Mouse (Mus musculus): ENCODE data around the gene Fnbp1.
A peak's percentile ranks its signal among the peaks of the same experiment; 100 is the strongest.

Gene Fnbp1

DNA sequence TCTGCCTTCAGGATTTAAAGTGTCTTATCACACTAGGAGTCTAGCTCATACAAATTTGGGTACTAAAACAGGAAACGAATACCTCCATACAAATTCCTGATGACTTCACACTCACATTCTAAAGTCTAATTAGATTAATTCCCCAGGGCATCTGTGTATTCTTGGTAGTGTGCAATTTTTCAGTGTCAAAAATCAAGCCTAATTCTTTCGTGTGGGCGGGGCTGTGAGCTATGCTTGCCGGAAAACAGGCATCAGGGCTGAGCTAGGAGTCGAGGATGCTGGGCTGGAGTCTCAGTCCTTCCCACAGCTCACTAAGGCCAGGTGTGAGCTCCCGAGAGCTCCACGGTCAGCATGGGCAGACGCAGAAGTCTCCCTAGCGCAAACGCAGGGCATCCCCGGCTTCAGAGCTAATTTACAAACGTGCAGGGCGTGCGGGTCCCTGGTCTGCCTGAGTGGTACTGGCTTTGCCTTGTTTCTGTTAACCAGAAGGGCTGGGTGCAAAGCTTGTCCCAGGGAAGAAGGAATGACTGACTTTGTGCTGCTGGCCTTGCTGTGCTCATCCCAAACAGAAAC is 4.7 kb downstream of the Fnbp1 start:
- Histone ChIP-seq H3K9me3 (ENCODE audit: low read length) (no peaks in the 10 kb centered on the region), H3K4me1 (replicated peaks; ENCODE audit: low read depth, low read length) (peaks cover 86% of the 10 kb centered on the region), H3K27me3 (ENCODE audit: insufficient read depth, low read length) (peaks cover 9% of the 10 kb centered on the region), H3K4me3 (replicated peaks; ENCODE audit: low read length) (peak overlapping the region; percentile 39), H3K36me3 (ENCODE audit: insufficient read depth, low read length) (no peaks in the 10 kb centered on the region; the same call in 1 of the 2 replicates)
- TF ChIP-seq POU5F1 (IDR thresholded peaks at IDR 0.05; ENCODE audit: borderline replicate concordance, low read length) (no peak), CTCF (conservative IDR thresholded peaks at IDR 0.05; ENCODE audit: low read length) (no peak), NANOG (IDR thresholded peaks at IDR 0.05; ENCODE audit: borderline replicate concordance, low read length) (no peak)

- Histone ChIP-seq H3K4me1 (replicated peaks; ENCODE audit: low read depth, low read length) (peaks cover 94% of the 10 kb centered on the region), H3K9me3 (ENCODE audit: low read length) (no peaks in the 10 kb centered on the region), H3K4me3 (replicated peaks; ENCODE audit: low read length) (peak overlapping the region; percentile 39; the same call in 1 of the 2 replicates), H3K27me3 (ENCODE audit: insufficient read depth, low read length) (peaks cover 9% of the 10 kb centered on the region), H3K36me3 (ENCODE audit: insufficient read depth, low read length) (no peaks in the 10 kb centered on the region; the same call in 1 of the 2 replicates)
- TF ChIP-seq POU5F1 (IDR thresholded peaks at IDR 0.05; ENCODE audit: borderline replicate concordance, low read length) (no peak), CTCF (conservative IDR thresholded peaks at IDR 0.05; ENCODE audit: low read length) (no peak), NANOG (IDR thresholded peaks at IDR 0.05; ENCODE audit: borderline replicate concordance, low read length) (no peak)
Measured at GRCm38 (mm10) chr2:31136338-31136737, 5.5 kb downstream of the Fnbp1 start.

- 0 out of 2 replicates have a peak, but pooled peaks cover 2% of the 10 kb centered on the region for H3K27me3 ChIP-seq (ENCODE audit: insufficient read depth, low read length)
- no peaks in the 10 kb centered on the region; the same call in 1 of the 2 replicates for H3K36me3 ChIP-seq (ENCODE audit: insufficient read depth, low read length)
- no peaks in the 10 kb centered on the region for H3K9me3 ChIP-seq (ENCODE audit: low read length)
- peak overlapping the region; percentile 60 for H3K4me3 ChIP-seq (replicated peaks; ENCODE audit: low read length)
- TF ChIP-seq NANOG (IDR thresholded peaks at IDR 0.05; ENCODE audit: borderline replicate concordance, low read length) (peak; percentile 46; the same call in 1 of the 2 replicates), POU5F1 (IDR thresholded peaks at IDR 0.05; ENCODE audit: borderline replicate concordance, low read length) (no peak)
- H3K4me1 ChIP-seq (replicated peaks; ENCODE audit: low read depth, low read length), result peaks cover 96% of the 10 kb centered on the region
Measured at GRCm38 (mm10) chr2:31135512-31135931, 6.3 kb downstream of the Fnbp1 start.

DNA sequence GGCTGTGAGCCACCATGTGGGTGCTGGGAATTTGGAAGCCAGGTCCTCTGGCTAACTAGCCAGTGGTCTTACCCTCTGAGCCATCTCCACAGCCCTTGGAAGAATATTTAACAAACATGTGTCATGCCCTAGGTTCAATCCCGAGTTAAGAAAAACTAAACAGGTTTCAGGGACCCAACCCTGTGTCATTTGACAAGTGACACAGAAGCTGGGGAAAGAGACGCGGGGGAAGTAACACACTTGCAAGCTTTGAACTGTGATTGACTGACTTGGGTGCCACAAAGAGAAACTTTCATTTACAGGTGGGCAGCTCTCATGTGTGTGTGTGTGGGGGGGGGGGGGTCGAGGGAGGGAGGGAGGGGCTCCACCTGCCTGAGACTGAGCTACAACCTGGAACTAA is 7.8 kb downstream of the Fnbp1 start:
- H3K4me1 ChIP-seq (replicated peaks; ENCODE audit: low read depth, low read length), result peaks cover 97% of the 10 kb centered on the region
- H3K36me3 ChIP-seq (ENCODE audit: insufficient read depth, low read length), result peaks cover 2% of the 10 kb centered on the region; the same call in 1 of the 2 replicates
- TF ChIP-seq POU5F1 (IDR thresholded peaks at IDR 0.05; ENCODE audit: borderline replicate concordance, low read length) (no peak), CTCF (conservative IDR thresholded peaks at IDR 0.05; ENCODE audit: low read length) (no peak), NANOG (IDR thresholded peaks at IDR 0.05; ENCODE audit: borderline replicate concordance, low read length) (no peak)
- no peaks in the 10 kb centered on the region for H3K27me3 ChIP-seq (ENCODE audit: insufficient read depth, low read length)
- H3K4me3 ChIP-seq (replicated peaks; ENCODE audit: low read length), result 0 out of 2 replicates have a peak overlapping the region, but pooled peaks have one; percentile 17
- no peaks in the 10 kb centered on the region for H3K9me3 ChIP-seq (ENCODE audit: low read length)

DNA sequence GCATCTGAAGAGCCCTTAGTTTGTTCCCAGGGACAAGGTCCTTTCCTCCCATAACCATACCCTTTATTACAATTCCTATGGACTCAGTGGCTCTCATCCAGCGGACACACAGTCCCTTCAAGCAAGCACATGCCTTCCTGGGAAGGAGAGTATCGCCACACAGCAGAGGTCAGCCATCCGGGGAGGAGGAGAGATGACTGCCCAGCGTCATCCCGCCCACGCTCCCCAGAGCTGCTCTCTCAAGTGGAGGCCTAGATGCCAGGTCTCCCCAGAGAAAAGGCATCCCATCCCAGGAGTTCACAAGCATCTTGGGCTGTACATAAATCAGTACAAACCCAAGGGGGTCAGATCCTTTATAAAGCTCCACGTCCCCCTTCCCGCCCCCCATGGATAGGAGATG is 9.1 kb downstream of the Fnbp1 start:
- TF ChIP-seq CTCF (conservative IDR thresholded peaks at IDR 0.05; ENCODE audit: low read length), result no peak
- no peak for TF ChIP-seq POU5F1 (IDR thresholded peaks at IDR 0.05; ENCODE audit: borderline replicate concordance, low read length)
- TF ChIP-seq NANOG (IDR thresholded peaks at IDR 0.05; ENCODE audit: borderline replicate concordance, low read length), result no peak
- Histone ChIP-seq H3K4me3 (replicated peaks; ENCODE audit: low read length) (peak overlapping the region; percentile 21; the same call in 1 of the 2 replicates), H3K27me3 (ENCODE audit: insufficient read depth, low read length) (no peaks in the 10 kb centered on the region), H3K36me3 (ENCODE audit: insufficient read depth, low read length) (peaks cover 4% of the 10 kb centered on the region; the same call in 1 of the 2 replicates), H3K9me3 (ENCODE audit: low read length) (no peaks in the 10 kb centered on the region), H3K4me1 (replicated peaks; ENCODE audit: low read depth, low read length) (peaks cover 99% of the 10 kb centered on the region)

- peaks cover 12% of the 10 kb centered on the region for H3K36me3 ChIP-seq (ENCODE audit: insufficient read depth, low read length)
- no peaks in the 10 kb centered on the region for H3K27me3 ChIP-seq (ENCODE audit: insufficient read depth, low read length)
- peaks cover 96% of the 10 kb centered on the region for H3K4me1 ChIP-seq (replicated peaks; ENCODE audit: low read depth, low read length)
- H3K4me3 ChIP-seq (replicated peaks; ENCODE audit: low read length), result peak overlapping the region; percentile 58
- H3K9me3 ChIP-seq (ENCODE audit: low read length), result no peaks in the 10 kb centered on the region
- TF ChIP-seq CTCF (conservative IDR thresholded peaks at IDR 0.05; ENCODE audit: low read length) (no peak), NANOG (IDR thresholded peaks at IDR 0.05; ENCODE audit: borderline replicate concordance, low read length) (0 out of 2 replicates have a peak, but pooled peaks have one; percentile 8)
Measured at GRCm38 (mm10) chr2:31130815-31131299, 11.0 kb downstream of the Fnbp1 start.

DNA sequence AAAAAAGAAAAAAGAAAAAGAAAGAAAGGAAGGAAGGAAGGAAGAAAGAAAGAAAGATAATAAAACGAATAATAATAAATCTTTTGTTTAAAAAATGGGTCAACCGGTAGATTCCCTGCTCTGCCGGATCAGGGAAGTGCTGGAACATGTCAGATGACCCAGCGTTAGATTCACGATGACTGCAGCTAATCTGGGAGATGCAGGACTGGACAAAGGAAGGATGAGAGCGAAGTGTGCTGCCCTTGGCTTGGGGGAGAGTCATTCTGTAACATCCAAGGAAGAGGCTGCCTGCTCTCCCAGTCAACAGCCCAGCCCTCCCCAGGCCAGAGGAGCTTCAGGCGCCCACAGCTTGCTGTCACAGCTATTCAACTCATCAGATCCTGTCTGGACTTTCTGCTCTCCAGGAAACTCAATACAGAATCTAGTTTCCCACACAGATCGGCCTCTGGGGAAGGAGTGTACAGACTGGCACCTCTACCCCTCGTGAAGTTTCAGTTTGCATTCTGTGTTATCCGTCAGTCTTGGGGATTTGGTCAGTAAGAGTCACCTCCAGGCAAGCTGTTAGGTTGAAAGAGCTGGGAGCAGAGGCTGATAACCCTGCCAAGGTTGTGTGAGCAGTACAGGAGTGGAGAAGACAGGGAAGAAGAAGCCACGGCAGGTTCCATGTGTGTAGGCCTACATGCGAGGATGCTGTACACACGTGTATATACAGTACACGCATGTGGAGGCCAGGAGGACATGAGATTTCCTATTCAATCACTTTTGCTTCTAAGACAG is 11.9 kb downstream of the Fnbp1 start:
- peak overlapping the region; percentile 58 for H3K4me3 ChIP-seq (replicated peaks; ENCODE audit: low read length)
- no peaks in the 10 kb centered on the region for H3K9me3 ChIP-seq (ENCODE audit: low read length)
- peaks cover 18% of the 10 kb centered on the region for H3K36me3 ChIP-seq (ENCODE audit: insufficient read depth, low read length)
- TF ChIP-seq NANOG (IDR thresholded peaks at IDR 0.05; ENCODE audit: borderline replicate concordance, low read length) (no peak), CTCF (conservative IDR thresholded peaks at IDR 0.05; ENCODE audit: low read length) (no peak), POU5F1 (IDR thresholded peaks at IDR 0.05; ENCODE audit: borderline replicate concordance, low read length) (no peak)
- H3K27me3 ChIP-seq (ENCODE audit: insufficient read depth, low read length), result no peaks in the 10 kb centered on the region
- peaks cover 95% of the 10 kb centered on the region for H3K4me1 ChIP-seq (replicated peaks; ENCODE audit: low read depth, low read length)

DNA sequence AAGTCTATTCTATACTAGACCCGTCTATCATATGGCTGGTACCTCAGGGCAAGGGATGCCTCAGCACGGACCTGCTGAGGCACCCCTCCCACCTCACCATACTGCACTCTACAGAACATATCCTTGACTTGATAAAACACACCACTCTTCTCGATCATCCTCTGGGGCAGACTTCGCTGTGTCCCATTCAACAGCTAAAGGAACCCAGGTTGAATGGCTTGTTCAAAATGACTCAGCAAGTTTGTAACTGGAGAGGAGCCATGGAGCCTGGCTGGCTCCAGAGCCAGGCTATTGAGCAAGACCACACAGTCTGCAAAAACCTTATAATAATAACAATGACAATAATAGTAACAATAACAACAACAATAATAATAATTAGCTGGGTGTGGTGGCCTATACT is 13.9 kb downstream of the Fnbp1 start:
- peak overlapping the region; percentile 58 for H3K4me3 ChIP-seq (replicated peaks; ENCODE audit: low read length)
- no peaks in the 10 kb centered on the region for H3K9me3 ChIP-seq (ENCODE audit: low read length)
- peaks cover 95% of the 10 kb centered on the region for H3K4me1 ChIP-seq (replicated peaks; ENCODE audit: low read depth, low read length)
- no peaks in the 10 kb centered on the region for H3K27me3 ChIP-seq (ENCODE audit: insufficient read depth, low read length)
- H3K36me3 ChIP-seq (ENCODE audit: insufficient read depth, low read length), result peaks cover 37% of the 10 kb centered on the region
- no peak for TF ChIP-seq NANOG (IDR thresholded peaks at IDR 0.05; ENCODE audit: borderline replicate concordance, low read length)
- TF ChIP-seq CTCF (conservative IDR thresholded peaks at IDR 0.05; ENCODE audit: low read length), result no peak
- no peak for TF ChIP-seq POU5F1 (IDR thresholded peaks at IDR 0.05; ENCODE audit: borderline replicate concordance, low read length)

Measured in E14TG2a.4 (cell line).